Comparison of ENCODE assay signal across 8 mouse cellular contexts in genomic region chr8:120498926-120499605, GRCm38 (mm10).
DNase-seq lines count a peak whose midpoint lies in the region; ATAC-seq and TF ChIP-seq lines count a peak whose summit lies in the region.

No protein-coding gene starts in this region.

- H3K27ac ChIP-seq in intestine, embryonic 15.5 days = peak overlapping the region; percentile 64
- peak overlapping the region; percentile 89 for H3K27ac ChIP-seq in liver, embryonic 15.5 days (replicated peaks)
- peak overlapping the region; percentile 11; the same call in 1 of the 2 replicates for H3K27ac ChIP-seq in olfactory bulb, adult 2 months (ENCODE audit: insufficient read depth, low read depth, low read length)

- H3K4me3 ChIP-seq in intestine, embryonic 15.5 days (replicated peaks) = no peak overlapping the region
- H3K4me3 ChIP-seq in liver, embryonic 15.5 days (replicated peaks) = peak overlapping the region; percentile 54
- H3K4me3 ChIP-seq in olfactory bulb, adult 2 months (ENCODE audit: insufficient read depth, low read depth, low read length) = no peak overlapping the region

- no peak overlapping the region for H3K9ac ChIP-seq in intestine, embryonic 15.5 days
- H3K9ac ChIP-seq in liver, embryonic 15.5 days = peak overlapping the region; percentile 52

- no peaks in the 10 kb centered on the region for H3K9me3 ChIP-seq in intestine, embryonic 15.5 days
- H3K9me3 ChIP-seq in liver, embryonic 15.5 days (replicated peaks) = no peaks in the 10 kb centered on the region

- no peak for TF ChIP-seq CTCF in olfactory bulb, adult 2 months (IDR thresholded peaks at IDR 0.05; ENCODE audit: insufficient read depth, low read depth, low read length)

- WGBS in intestine, embryonic 15.5 days = 29% methylated on average over 9 of the region's 9 CpGs
- 17% methylated on average over 9 of the region's 9 CpGs for WGBS in liver, embryonic 15.5 days (ENCODE audit: insufficient replicate concordance)
- WGBS in olfactory bulb, adult 2 months = 24% methylated on average over 9 of the region's 9 CpGs

- TF ChIP-seq POLR2A in olfactory bulb, adult 2 months (IDR thresholded peaks at IDR 0.05; ENCODE audit: insufficient read depth, low read depth, low read length) = no peak

- peak; percentile 84 for ATAC-seq in intestine, embryonic 15.5 days
- ATAC-seq in liver, embryonic 15.5 days (ENCODE audit: insufficient read depth) = peak; percentile 71

- H3K36me3 ChIP-seq in intestine, embryonic 15.5 days = no peaks in the 10 kb centered on the region
- H3K36me3 ChIP-seq in liver, embryonic 15.5 days (replicated peaks) = 0 out of 2 replicates have a peak, but pooled peaks cover 11% of the 10 kb centered on the region

- H3K4me2 ChIP-seq in intestine, embryonic 15.5 days (replicated peaks) = peak overlapping the region; percentile 36
- H3K4me2 ChIP-seq in liver, embryonic 15.5 days = peak overlapping the region; percentile 90

- peak; percentile 47 for DNase-seq in ovary, postnatal 36 days (ENCODE audit: low spot score)
- DNase-seq in ovary, postnatal 14 days (ENCODE audit: low spot score) = no peak
- DNase-seq in cerebellum, postnatal 10 days = peak; percentile 73 to 77
- DNase-seq in gastrocnemius, postnatal 10 days = peak; percentile 67
- DNase-seq in thymus, postnatal 0 days (ENCODE audit: low spot score) = no peak

- H3K4me1 ChIP-seq in intestine, embryonic 15.5 days (replicated peaks) = peaks cover 77% of the 10 kb centered on the region
- peaks cover 99% of the 10 kb centered on the region for H3K4me1 ChIP-seq in liver, embryonic 15.5 days (replicated peaks)
- H3K4me1 ChIP-seq in olfactory bulb, adult 2 months (ENCODE audit: control insufficient read depth, insufficient read depth, low read length) = peaks cover 84% of the 10 kb centered on the region

- H3K27me3 ChIP-seq in intestine, embryonic 15.5 days (replicated peaks) = no peaks in the 10 kb centered on the region
- no peaks in the 10 kb centered on the region for H3K27me3 ChIP-seq in liver, embryonic 15.5 days

Comparison
In these comparisons a context has a peak if more than half of its experiments do, and no peak if none do; other contexts are left out.
1. DNase-seq: peak in ovary, postnatal 36 days (single experiment), cerebellum, postnatal 10 days (2 of 2) and gastrocnemius, postnatal 10 days (single experiment); none in ovary, postnatal 14 days (single experiment) and thymus, postnatal 0 days (single experiment).
2. H3K27ac ChIP-seq: peak in every context shown above with its lines; median percentile 89 in liver, embryonic 15.5 days; 64 in intestine, embryonic 15.5 days; 11 in olfactory bulb, adult 2 months.